Mouse (Mus musculus) retina, postnatal 1 day (tissue): Measurements from ENCODE around the gene Gigyf2.
A peak's percentile ranks its signal among the peaks of the same experiment; 100 is the strongest.
"Not testable (repeated sequence)": the region's sequence is repeated elsewhere in the genome, so short reads cannot be mapped to it uniquely, and the experiment has no call there.

Experiments used
- DNase-seq: peaks from one replicate; pipeline ENCODE4 v3.0.0-alpha.2; 2012

Gene Gigyf2

DNA sequence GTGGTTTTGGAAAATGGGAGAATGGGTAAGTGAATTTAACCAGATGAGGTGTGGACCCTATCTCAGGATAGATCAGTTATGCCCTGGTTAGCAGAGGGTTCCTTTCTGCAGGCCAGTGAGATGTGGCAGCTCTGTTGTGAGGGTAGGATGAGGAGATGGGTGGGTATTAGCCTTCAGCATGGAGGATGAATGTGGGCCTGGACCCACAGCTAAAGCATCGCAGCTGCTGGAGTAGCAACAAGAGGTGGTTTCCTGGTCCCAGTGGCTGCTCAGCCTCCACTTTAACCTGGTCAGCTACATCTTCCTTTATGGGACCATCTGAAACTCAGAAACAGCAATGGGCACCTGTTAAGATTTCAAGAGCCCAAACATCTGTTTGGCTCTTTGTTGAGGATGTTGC lies 129.6 kb downstream of the Gigyf2 start:
- no peak for DNase-seq

DNA sequence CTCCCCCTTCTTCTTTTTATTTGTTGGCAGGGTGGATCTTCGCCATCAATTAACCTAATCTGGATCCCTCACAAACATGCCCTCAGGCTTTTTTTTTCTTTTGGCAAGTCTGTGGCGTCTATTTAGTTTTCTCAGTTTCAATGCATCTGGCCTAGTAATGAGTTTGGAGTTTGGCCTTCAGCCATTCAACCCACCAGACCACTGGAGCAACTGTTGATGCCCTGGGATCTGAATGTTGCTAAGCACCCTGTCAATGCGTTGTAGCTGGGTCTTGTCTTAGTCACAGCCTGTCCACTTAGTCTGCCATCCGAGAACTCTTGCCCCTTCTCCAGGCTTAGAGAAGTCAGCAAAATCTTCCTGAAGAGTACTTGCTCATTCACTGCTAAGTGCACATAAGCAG lies 131.2 kb downstream of the Gigyf2 start:
- DNase-seq = no peak

DNA sequence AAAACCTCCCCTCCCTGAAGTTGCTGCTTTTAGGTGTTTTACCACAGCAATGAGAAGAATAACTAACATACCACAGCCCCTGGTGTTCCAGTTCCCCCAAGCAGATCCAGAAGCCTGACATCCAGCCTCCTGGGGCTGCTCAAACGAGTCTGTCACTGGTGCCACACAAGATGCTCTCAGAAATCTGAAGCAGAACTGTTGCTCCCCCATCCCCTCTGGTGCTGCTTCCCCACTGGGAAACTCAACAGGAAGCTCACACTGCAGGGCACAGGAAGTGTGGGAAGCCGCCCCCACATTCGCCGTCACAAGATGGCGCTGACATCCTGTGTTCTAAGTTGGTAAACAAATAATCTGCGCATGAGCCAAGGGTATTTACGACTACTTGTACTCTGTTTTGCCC lies 133.1 kb downstream of the Gigyf2 start:
- not testable (repeated sequence) for DNase-seq

DNA sequence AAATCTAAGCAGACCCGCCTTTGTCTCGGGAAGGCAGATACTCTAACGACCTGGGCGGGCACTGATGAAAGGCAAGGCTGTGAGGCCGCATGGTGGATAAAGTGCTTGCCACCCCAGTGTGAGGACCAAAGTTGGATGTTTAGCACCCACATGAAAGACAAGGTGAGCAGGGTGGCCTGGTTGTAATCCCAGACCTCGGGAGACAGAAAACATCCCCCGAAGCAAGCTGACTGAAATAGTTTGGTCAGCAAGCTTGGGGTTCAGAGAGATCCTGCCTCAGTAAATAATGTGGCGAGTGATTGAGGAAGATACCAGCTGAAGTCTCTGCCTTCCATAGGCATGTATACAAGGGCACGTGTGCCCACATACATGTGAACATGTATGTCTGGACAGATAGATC lies 140.7 kb downstream of the Gigyf2 start:
- no peak for DNase-seq

DNA sequence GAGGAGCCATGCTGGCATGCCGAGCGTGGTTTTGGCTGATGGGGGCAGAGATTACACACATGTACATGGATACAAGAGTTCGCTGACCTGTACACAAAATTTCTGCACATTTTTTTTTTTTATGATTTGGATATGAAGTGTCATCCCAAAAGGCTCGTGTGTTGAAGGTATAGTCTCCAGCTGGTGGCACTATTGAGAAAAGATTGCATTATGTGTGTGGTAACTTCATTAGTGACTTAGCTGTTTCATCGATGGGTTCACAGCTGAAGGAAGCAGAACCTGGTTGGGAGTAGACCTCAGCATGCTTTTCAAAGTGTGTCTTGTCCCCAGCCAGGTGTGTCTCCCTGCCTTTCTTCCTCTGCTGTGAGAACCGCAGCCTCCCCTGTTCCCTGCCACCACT lies 141.5 kb downstream of the Gigyf2 start:
- DNase-seq = peak; percentile 30

DNA sequence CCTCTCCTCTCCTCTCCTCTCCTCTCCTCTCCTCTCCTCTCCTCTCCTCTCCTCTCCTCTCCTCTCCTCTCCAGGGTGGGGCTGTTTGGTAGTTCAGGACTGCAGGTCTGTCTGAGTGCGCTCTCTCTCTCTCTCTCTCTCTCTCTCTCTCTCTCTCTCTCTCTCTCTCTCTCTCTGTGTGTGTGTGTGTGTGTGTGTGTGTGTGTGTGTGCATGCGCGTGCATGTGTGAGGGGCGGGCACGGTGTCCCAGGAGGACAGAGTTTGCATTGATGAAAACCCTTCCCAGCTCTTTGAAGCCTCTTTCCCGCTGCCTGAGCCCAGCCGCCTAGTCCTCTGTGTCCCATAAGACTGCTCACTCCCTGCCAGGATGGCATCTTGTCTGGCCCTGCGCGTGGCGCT lies 143.2 kb downstream of the Gigyf2 start, which contains the start of gene Snorc:
Gene Snorc, plus strand, starts transcription at position 301 of the 400 bp plus-strand sequence.
- not testable (repeated sequence) for DNase-seq

DNA sequence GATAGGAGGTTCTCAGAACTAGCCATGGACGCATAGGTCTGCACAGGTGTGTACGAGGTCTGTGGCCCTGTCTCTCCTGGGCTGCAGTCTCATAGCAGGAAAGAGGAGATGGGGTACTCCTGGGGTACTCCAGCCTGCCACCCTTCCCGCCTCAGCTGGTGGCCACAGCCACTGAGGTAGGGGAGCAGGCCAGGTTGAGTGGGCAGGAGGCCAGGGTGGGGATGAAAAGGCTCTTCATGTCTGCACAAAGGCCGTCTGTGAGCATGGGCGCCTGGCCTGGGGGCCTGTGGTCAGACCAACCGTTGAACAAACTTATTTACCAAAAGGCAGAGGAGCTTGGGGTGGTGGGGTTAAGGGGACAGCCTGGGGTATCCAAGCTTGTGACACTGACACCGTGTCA lies 145.1 kb downstream of the Gigyf2 start:
- no peak for DNase-seq

DNA sequence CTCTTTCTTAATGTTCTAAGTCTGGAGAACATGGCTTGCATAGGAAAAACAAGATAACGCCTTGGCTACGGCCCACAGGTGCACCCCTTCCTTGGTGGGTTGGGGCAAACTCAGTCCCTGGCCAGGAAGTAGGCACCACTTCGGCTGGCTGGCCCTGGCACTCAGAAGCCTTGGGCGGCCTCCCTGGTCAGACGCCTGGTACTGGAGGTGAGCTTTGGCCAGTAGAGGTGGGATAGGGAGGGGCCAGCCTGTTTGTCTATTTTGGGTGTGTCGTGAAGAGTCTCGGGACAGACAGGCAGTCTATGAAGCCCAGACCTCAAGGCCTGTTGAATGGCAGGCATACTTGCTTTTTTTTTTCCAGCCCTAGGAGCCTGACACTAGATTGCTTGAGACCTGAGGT lies 145.8 kb downstream of the Gigyf2 start:
- no peak for DNase-seq

DNA sequence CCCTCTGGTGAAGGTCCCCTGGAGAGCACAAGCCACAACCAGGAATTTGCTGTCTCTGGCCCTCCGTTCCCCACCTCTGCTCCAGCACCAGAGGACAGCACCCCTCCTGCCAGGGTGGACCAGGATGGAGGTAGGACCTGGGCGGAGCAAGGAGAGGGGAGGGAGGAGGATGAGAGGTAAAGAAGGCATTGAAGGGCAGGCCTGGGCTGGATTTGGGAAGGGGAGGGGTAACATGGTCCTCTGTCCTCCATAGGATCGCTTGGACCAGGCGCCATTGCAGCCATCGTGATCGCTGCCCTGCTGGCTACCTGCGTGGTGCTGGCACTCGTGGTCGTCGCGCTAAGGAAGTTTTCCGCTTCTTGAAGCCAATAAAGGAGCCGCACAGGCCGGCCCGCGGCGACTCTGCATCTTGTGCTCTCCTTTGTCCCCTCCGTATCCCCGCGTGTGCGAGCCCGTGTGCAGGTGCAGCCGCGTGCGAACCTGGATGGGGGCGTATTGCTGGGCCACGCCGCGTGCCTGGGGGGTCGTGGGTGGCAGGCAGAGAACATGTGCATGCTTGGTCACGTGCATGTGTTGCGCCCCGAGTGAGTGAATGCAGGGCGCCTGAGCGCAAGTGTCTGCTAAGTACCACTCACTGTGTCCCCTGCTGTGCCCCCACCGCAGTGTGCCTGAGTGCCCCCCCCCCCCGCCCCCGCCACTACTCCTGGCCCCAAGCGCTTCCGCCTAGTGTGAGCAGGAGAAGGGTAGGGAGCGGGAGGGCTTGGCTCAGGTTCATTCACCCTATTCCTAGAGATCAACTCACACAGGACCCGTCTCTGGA lies 148.5 kb downstream of the Gigyf2 start:
- DNase-seq = peak; percentile 54

DNA sequence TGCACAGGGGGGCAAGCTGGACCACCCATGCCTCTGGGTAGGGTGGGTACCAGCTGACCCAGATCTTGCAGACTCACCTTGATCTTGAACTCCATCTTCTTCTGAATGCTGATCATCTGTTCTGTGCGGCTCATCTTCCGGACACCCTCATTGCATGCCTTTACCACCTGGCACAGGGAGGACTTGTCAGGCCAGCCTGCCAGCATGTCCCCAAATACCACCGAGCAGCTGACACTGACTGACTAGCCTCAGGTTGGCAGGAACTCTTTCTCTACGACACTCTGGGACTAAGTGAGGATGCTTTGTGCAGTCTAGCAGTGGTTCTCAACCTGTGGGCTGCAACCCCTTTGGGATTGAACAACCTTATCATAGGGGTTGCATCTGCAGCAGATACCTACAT lies 155.7 kb downstream of the Gigyf2 start:
- DNase-seq = no peak

DNA sequence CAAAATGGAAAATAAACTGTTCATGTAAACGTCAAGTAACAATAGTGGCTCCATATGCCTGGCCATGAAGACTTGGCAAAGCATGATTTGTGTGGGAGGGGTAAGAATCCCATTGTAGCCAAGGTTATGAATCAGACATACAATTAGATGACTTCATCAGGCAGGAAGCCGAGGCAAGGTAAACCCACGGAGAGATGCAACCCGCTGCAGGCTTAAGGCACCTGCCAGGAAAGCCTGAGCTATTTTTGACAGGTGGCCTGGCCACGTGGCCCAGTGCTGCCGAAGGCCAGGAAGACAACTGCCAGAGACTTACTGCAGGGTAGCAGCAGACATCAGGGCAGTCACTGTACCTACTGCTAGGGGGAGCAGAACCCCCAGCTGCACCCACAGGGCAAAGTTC lies 159.6 kb downstream of the Gigyf2 start:
- no peak for DNase-seq

DNA sequence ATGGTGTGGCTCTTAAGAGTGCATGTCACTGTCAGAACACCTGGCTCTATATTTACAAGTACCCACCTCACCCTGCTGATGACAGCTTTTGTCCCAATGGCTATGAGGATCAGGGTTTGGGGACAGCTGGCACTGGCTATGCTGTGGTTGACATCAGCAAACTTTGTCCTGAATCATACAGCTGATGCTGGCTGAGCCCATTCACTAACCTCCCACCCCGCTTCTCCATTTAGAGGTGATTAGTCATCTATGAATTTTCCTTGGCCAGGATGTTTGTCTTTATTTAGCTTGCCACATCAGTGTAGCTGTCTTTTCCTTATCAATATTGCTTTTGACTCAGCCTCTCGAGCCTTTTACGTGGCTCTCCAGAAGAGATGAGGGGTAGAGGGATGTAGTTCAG lies 165.5 kb downstream of the Gigyf2 start:
- DNase-seq = no peak

DNA sequence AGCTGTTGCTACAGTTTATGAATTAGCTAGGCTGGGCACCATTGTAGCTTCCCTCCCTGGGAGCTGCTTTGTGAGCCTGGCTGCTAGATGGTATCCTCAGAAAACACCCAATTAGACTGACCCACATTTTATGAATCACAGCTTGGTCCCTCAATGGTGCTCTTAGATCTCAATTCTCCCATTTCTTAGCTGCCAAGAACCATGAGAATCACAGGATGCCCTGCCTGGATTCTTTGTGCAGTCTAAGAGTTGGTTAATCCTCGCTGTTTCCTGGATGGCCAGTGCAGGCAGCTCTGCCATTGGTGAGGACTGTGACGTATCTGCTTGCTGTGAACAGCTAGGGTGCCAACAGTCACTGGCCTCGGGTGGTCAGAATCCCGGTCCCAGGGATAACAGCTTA lies 166.7 kb downstream of the Gigyf2 start:
- peak; percentile 83 for DNase-seq
